Mouse (Mus musculus) embryonic facial prominence, embryonic 13.5 days (tissue): Measurements from ENCODE around the gene Ebp. TPM values are rescaled to one million over a fixed set of nuclear protein-coding genes. Genes with fewer than 3 reads are reported as not detected.

Source experiments
- ATAC-seq: fragments of 200-750 bp; cut with Nextera tagmentation; 2 replicates; pipeline ENCODE4 v1.8.0; 2017; ENCODE audit warnings: low read depth; ENCODE audit not compliant: insufficient number of reproducible peaks, insufficient read depth, low FRiP score, low TSS enrichment
- H3K27ac ChIP-seq: fragments of 300-500 bp; sonication (generic); 2 replicates; pipeline ENCODE4 v1.5.1; 2015; ENCODE audit warnings: moderate library complexity, mild to moderate bottlenecking, inconsistent platforms
- H3K27me3 ChIP-seq: fragments of 300-500 bp; sonication (generic); 2 replicates; pipeline ENCODE4 v1.6.1; 2015; ENCODE audit warnings: mild to moderate bottlenecking, inconsistent platforms
- H3K36me3 ChIP-seq: fragments of 300-500 bp; sonication (generic); 2 replicates; pipeline ENCODE4 v1.6.1; 2015; ENCODE audit warnings: mild to moderate bottlenecking, inconsistent platforms
- H3K4me1 ChIP-seq: fragments of 300-500 bp; sonication (generic); 2 replicates; pipeline ENCODE4 v1.6.1; 2015; ENCODE audit warnings: inconsistent platforms
- H3K4me2 ChIP-seq: fragments of 300-500 bp; sonication (generic); 2 replicates; pipeline ENCODE4 v1.6.1; 2015; ENCODE audit warnings: moderate library complexity, mild to moderate bottlenecking, inconsistent platforms
- H3K4me3 ChIP-seq: fragments of 300-500 bp; sonication (generic); 2 replicates; pipeline ENCODE4 v1.5.1; 2015; ENCODE audit warnings: mild to moderate bottlenecking, inconsistent platforms
- H3K9ac ChIP-seq: fragments of 300-500 bp; sonication (generic); 2 replicates; pipeline ENCODE4 v1.6.1; 2015; ENCODE audit warnings: mild to moderate bottlenecking, inconsistent platforms
- H3K9me3 ChIP-seq: fragments of 300-500 bp; sonication (generic); 2 replicates; pipeline ENCODE4 v1.6.1; 2016; ENCODE audit warnings: inconsistent platforms
- WGBS: fragments of 180-500 bp; shearing (Covaris S2); methylation state at CpG from one replicate; pipeline ENCODE4 v1.1.7; 2015; ENCODE audit warnings: mixed read lengths; 5-methylcytosine and 5-hydroxymethylcytosine counted together
- polyA plus RNA-seq: library from polyadenylated mRNA; unstranded; fragments of >200 nt; fragmentation: Nextera tagmentation; extraction: Ambion mirVana; gene quantifications from 2 replicates; pipeline ENCODE4 v1.2.1, GENCODE M21; 2015

Gene Ebp
- polyA plus RNA-seq, 1 experiment from 2014 or later, result 39.3 TPM

DNA sequence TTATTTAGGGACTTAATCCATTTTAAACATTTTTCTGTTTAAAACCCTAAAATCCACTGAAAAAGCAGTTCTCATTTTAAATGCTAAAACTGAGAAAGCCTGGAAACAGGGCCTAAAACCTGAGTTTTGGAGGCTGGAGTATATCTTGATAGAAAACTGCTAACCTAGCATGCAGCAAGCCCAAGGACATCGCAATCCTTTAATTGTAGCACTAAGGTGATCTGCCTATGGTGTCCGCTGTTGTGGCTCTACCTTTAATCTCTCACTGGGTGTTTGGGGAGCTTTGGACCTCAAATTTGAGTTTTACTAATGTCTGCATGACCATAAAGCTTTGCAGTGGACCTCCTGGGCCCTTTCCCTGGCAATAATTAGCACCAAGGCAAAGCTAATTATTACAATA, 52.9 kb downstream of the Ebp start:
- Histone ChIP-seq H3K27me3 (no peaks in the 10 kb centered on the region), H3K4me2 (no peak overlapping the region), H3K9ac (no peak overlapping the region), H3K4me3 (no peak overlapping the region), H3K27ac (no peak overlapping the region), H3K9me3 (no peaks in the 10 kb centered on the region), H3K36me3 (peaks cover 31% of the 10 kb centered on the region), H3K4me1 (peaks cover 8% of the 10 kb centered on the region)
- 88% methylated on average over 2 of the region's 2 CpGs for WGBS
- no peak for ATAC-seq

DNA sequence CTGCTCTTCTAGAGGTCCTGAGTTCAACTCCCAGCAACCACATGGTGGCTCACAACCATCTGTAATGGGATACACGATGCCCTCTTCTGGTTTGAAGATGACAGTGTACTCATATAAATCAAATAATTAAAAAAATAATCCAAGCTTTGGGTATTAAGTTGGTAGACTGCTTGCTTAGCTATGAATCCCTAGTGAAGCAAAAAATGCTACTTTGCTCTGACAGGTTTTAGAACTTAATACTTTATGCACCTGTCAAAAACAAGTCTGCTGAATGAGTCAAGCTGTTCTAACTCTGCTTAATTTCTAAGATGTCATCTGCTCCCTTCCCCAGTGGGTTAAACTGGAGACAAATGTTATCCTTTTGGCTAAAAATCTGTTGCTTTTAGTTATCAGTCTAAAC, 53.8 kb downstream of the Ebp start:
- ATAC-seq, result no peak
- no peak overlapping the region for H3K4me2 ChIP-seq
- H3K36me3 ChIP-seq, result peaks cover 30% of the 10 kb centered on the region
- WGBS, result 61% methylated on average over 1 of the region's 1 CpGs
- peaks cover 8% of the 10 kb centered on the region for H3K4me1 ChIP-seq
- no peak overlapping the region for H3K9ac ChIP-seq
- no peak overlapping the region for H3K4me3 ChIP-seq
- H3K9me3 ChIP-seq, result no peaks in the 10 kb centered on the region
- H3K27me3 ChIP-seq, result no peaks in the 10 kb centered on the region
- H3K27ac ChIP-seq, result no peak overlapping the region

DNA sequence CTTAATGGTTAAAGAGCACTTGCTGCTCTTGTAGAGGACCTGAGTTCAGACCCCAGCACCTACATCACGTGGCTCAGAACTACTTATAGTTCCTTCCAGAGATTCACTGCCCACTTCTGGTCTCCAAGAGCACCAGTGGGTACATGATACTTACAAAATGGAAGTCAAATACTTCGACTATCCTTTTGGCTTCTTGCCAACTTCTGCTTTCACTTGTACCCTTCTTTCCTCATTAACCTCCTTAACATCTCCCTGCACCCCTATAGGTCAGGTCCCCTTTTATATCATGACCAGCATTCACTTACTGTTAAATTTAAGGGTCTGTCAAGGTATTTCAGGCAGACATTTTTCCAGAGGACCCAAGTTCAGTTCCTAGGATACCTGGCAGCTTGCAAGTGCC, 57.4 kb downstream of the Ebp start:
- H3K4me1 ChIP-seq, result no peaks in the 10 kb centered on the region
- 50% methylated on average over 2 of the region's 2 CpGs for WGBS

More for the DNA sequence above, 57.4 kb downstream of the Ebp start:
- ATAC-seq, result no peak
- no peaks in the 10 kb centered on the region for H3K9me3 ChIP-seq
- peaks cover 5% of the 10 kb centered on the region for H3K36me3 ChIP-seq
- no peak overlapping the region for H3K9ac ChIP-seq
- no peak overlapping the region for H3K27ac ChIP-seq
- no peaks in the 10 kb centered on the region for H3K27me3 ChIP-seq
- H3K4me3 ChIP-seq, result no peak overlapping the region
- H3K4me2 ChIP-seq, result no peak overlapping the region

Other genes starting within 250 kb of the Ebp start
- gene Hdac6, start 245.6 kb downstream of the Ebp start, polyA plus RNA-seq, result 41.8 TPM in 2 replicates
- 1.6 and 2.0 TPM in 2 replicates for gene Gata1, start 215.4 kb downstream of the Ebp start, polyA plus RNA-seq
- gene Glod5, start 175.0 kb downstream of the Ebp start, polyA plus RNA-seq, result not detected in 2 replicates
- gene Suv39h1, start 118.8 kb downstream of the Ebp start, polyA plus RNA-seq, result 64.7 and 68.5 TPM in 2 replicates
- gene Was, start 103.0 kb downstream of the Ebp start, polyA plus RNA-seq, result 0.41 and 0.44 TPM in 2 replicates
- gene Wdr13, start 60.6 kb downstream of the Ebp start, polyA plus RNA-seq, result 23.2 and 27.2 TPM in 2 replicates
- gene Rbm3, start 47.6 kb downstream of the Ebp start, polyA plus RNA-seq, result 501 and 572 TPM in 2 replicates
- 12.7 and 13.7 TPM in 2 replicates for gene Tbc1d25, start 17.3 kb downstream of the Ebp start, polyA plus RNA-seq
- gene Porcn, start 13.0 kb upstream of the Ebp start, polyA plus RNA-seq, result 12.7 and 14.1 TPM in 2 replicates
- 41.7 and 47.2 TPM in 2 replicates for gene Ftsj1, start 58.9 kb upstream of the Ebp start, polyA plus RNA-seq
- gene Slc38a5, start 77.6 kb upstream of the Ebp start, polyA plus RNA-seq, result 0.53 and 1.2 TPM in 2 replicates
- gene Ssxb10, start 133.9 kb upstream of the Ebp start, polyA plus RNA-seq, result not detected in 2 replicates
- gene Ssxb9, start 173.5 kb upstream of the Ebp start, polyA plus RNA-seq, result not detected in 2 replicates
- not detected in 2 replicates for gene Ssxb1, start 219.8 kb upstream of the Ebp start, polyA plus RNA-seq